Mouse (Mus musculus) cerebral cortex, adult 2 months (tissue): ENCODE measurements around the gene Col5a2.

Source experiments
- WGBS: fragments of 180-500 bp; shearing (Covaris S2); methylation state at CpG from one replicate; pipeline ENCODE4 v1.1.7; 2018; 5-methylcytosine and 5-hydroxymethylcytosine counted together

Gene Col5a2

GRCm38 (mm10) chr1:45419858-45420257 is 83.2 kb downstream of the Col5a2 start:
- 82% methylated on average over 2 of the region's 2 CpGs for WGBS

- 88% methylated on average over 2 of the region's 2 CpGs for WGBS
Observed at GRCm38 (mm10) chr1:45381866-45382265, 121.2 kb downstream of the Col5a2 start.

GRCm38 (mm10) chr1:45379992-45380690 is 122.9 kb downstream of the Col5a2 start:
- 80% methylated on average over 7 of the region's 7 CpGs for WGBS

- WGBS, result 74% methylated on average over 1 of the region's 1 CpGs
Observed at GRCm38 (mm10) chr1:45365427-45365826, 137.7 kb downstream of the Col5a2 start.

- WGBS, result 96% methylated on average over 2 of the region's 2 CpGs
Observed at GRCm38 (mm10) chr1:45363274-45363673, 139.8 kb downstream of the Col5a2 start.

GRCm38 (mm10) chr1:45359673-45360072 is 143.4 kb downstream of the Col5a2 start:
- 87% methylated on average over 2 of the region's 2 CpGs for WGBS

GRCm38 (mm10) chr1:45359147-45359546 is 143.9 kb downstream of the Col5a2 start:
- 70% methylated on average over 2 of the region's 2 CpGs for WGBS

- 76% methylated on average over 1 of the region's 1 CpGs for WGBS
Observed at GRCm38 (mm10) chr1:45358020-45358419, 145.1 kb downstream of the Col5a2 start.

GRCm38 (mm10) chr1:45355944-45356343 is 147.1 kb downstream of the Col5a2 start:
- WGBS, result 62% methylated on average over 4 of the region's 4 CpGs

- WGBS, result 93% methylated on average over 1 of the region's 1 CpGs
Observed at GRCm38 (mm10) chr1:45329149-45329548, 173.9 kb downstream of the Col5a2 start.
